Mouse (Mus musculus) liver, adult 2 months (tissue): ENCODE data around the gene Cd302.

Source experiments
- CTCF ChIP-seq: fragments of 200-500 bp; IDR thresholded peaks from 2 replicates; pipeline ENCODE4 v1.5.1; 2011; ENCODE audit warnings: low read depth, low read length, control low read depth
- POLR2A ChIP-seq: fragments of 200-500 bp; IDR thresholded peaks from 2 replicates; pipeline ENCODE4 v1.6.1; 2011; ENCODE audit warnings: low read length, control low read depth; ENCODE audit not compliant: insufficient read depth; ENCODE audit errors: extremely low read depth

DNA sequence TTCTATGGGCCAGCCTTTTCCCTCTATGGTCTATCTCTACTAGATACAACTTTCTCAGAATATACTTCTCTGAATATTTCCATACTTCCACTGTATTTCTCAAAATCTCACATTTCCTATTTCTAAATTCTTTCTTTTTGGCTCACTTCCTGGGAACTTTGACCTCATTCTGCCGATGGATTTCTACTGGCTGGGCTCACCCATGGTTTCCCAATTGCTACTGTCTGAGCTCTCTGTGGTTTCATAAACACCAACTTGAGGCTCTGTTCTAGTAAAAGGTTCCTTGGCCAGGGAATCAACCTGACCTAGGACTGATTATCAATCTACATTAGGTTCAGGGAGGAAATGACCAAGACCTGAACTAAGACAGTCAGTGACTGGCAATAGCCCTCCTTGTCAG, 5.2 kb upstream of the Cd302 start:
- TF ChIP-seq POLR2A (no peak), CTCF (no peak)
